Mouse (Mus musculus) G1E (cell line): ENCODE results near the gene Marf1.

Experiments used
- CTCF ChIP-seq: IDR thresholded peaks from 2 replicates; pipeline ENCODE4 v1.5.1; 2012; ENCODE audit warnings: low read depth, low read length, inconsistent platforms, mixed read lengths
- GATA1 ChIP-seq: IDR thresholded peaks from 2 replicates; pipeline ENCODE4 v1.6.1; 2012; ENCODE audit warnings: borderline replicate concordance, low read length, inconsistent platforms, mixed read lengths
- POLR2AphosphoS5 ChIP-seq: IDR thresholded peaks from 2 replicates; pipeline ENCODE4 v1.6.1; 2012; ENCODE audit warnings: low read depth, low read length, inconsistent platforms; ENCODE audit not compliant: insufficient replicate concordance
- TAL1 ChIP-seq: conservative IDR thresholded peaks from 2 replicates; pipeline ENCODE4 v1.6.1; 2012; ENCODE audit warnings: low read depth, low read length, inconsistent platforms, mixed read lengths

- no peak for TF ChIP-seq CTCF
- no peak for TF ChIP-seq POLR2AphosphoS5
- no peak for TF ChIP-seq GATA1
- no peak for TF ChIP-seq TAL1
These were observed 4.0 kb downstream of the Marf1 start for GRCm38 (mm10) chr16:14158936-14159745.
